7 mouse cellular contexts compared by ENCODE assay signal in the genomic region with DNA sequence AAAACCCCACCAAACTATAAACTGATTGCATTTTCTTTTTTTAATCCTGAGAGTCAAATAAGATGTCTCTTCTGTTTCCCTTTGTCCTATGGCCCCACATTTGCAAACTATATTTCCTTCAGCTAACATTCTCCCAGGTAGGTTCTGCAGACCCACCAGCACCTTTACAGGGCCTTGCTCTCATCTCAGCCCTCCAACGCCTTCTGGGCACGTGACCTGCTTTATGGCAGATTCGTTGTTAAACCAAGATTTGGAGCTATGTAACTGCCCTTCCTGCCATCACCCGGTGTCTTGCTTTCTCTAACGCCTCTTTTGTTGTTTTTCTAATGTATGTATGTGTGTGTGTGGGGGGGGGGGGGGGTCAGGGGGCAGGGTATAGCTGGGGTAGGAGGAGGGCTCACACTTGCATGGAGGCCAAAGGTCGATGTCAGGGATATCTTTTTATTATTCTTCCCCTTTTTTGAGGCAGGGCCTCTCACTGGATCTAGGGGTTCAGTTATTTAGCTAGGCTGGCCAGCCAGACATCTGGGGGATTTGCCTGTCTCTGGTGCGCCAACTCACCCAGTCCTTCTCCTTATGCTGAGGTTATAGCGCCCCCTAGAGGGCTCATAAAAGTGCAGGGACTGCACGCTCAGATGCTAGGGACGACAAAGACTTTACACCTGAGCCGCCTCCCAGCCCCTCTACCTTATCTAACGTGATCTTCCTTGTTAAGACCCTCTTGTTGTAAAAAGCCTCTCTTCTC. TPM values are rescaled to one million over a fixed set of nuclear protein-coding genes. Genes with fewer than 3 reads are reported as not detected.
DNase-seq lines count a peak whose midpoint lies in the region; ATAC-seq and TF ChIP-seq lines count a peak whose summit lies in the region.

No protein-coding gene starts in this region.

- H3K27me3 ChIP-seq in ES-Bruce4 (ENCODE audit: control insufficient read depth, insufficient read depth, low read length, poor library complexity, severe bottlenecking): no peaks in the 10 kb centered on the region
- H3K27me3 ChIP-seq in forebrain, embryonic 16.5 days (replicated peaks; ENCODE audit: control insufficient read depth, insufficient read depth, low read length): no peaks in the 10 kb centered on the region
- H3K27me3 ChIP-seq in intestine, embryonic 16.5 days (replicated peaks; ENCODE audit: control insufficient read depth, insufficient read depth, low read length): no peaks in the 10 kb centered on the region
- no peaks in the 10 kb centered on the region for H3K27me3 ChIP-seq in neural tube, embryonic 13.5 days

- peak; percentile 48 for DNase-seq in T-cell, adult 2 months (ENCODE audit: low spot score)
- peak; percentile 43 to 47 for DNase-seq in lung, adult 18-20 months
- DNase-seq in thymus, postnatal 14 days: peak; percentile 92

- no peak overlapping the region for H3K9ac ChIP-seq in ES-Bruce4 (ENCODE audit: low read depth, poor library complexity, severe bottlenecking)
- no peak overlapping the region for H3K9ac ChIP-seq in forebrain, embryonic 16.5 days (replicated peaks; ENCODE audit: low read depth, low read length)
- no peak overlapping the region for H3K9ac ChIP-seq in intestine, embryonic 16.5 days (ENCODE audit: low read depth, low read length)
- 0 out of 2 replicates have a peak overlapping the region, but pooled peaks have one; percentile 17 for H3K9ac ChIP-seq in neural tube, embryonic 13.5 days

- no peaks in the 10 kb centered on the region for H3K36me3 ChIP-seq in ES-Bruce4 (ENCODE audit: control insufficient read depth, insufficient read depth, low read length, poor library complexity, severe bottlenecking)
- H3K36me3 ChIP-seq in forebrain, embryonic 16.5 days (ENCODE audit: control insufficient read depth, insufficient read depth): no peaks in the 10 kb centered on the region
- no peaks in the 10 kb centered on the region for H3K36me3 ChIP-seq in intestine, embryonic 16.5 days (ENCODE audit: control insufficient read depth, insufficient read depth, low read length)
- H3K36me3 ChIP-seq in neural tube, embryonic 13.5 days: no peaks in the 10 kb centered on the region

- H3K27ac ChIP-seq in ES-Bruce4 (ENCODE audit: insufficient read depth, low read length): no peak overlapping the region
- no peak overlapping the region for H3K27ac ChIP-seq in forebrain, embryonic 16.5 days (ENCODE audit: low read length)
- no peak overlapping the region for H3K27ac ChIP-seq in intestine, embryonic 16.5 days (ENCODE audit: low read length)
- H3K27ac ChIP-seq in neural tube, embryonic 13.5 days (replicated peaks): no peak overlapping the region

- no peak for TF ChIP-seq POLR2A in ES-Bruce4 (IDR thresholded peaks at IDR 0.05; ENCODE audit: insufficient read depth, low read length)

- H3K4me2 ChIP-seq in forebrain, embryonic 16.5 days (ENCODE audit: low read length): peak overlapping the region; percentile 32
- peak overlapping the region; percentile 11; the same call in 1 of the 2 replicates for H3K4me2 ChIP-seq in intestine, embryonic 16.5 days (ENCODE audit: low read depth, low read length)
- peak overlapping the region; percentile 41 for H3K4me2 ChIP-seq in neural tube, embryonic 13.5 days

- no peaks in the 10 kb centered on the region for H3K4me1 ChIP-seq in ES-Bruce4 (ENCODE audit: control insufficient read depth, insufficient read depth, low read length)
- peaks cover 4% of the 10 kb centered on the region; the same call in 1 of the 2 replicates for H3K4me1 ChIP-seq in forebrain, embryonic 16.5 days (replicated peaks; ENCODE audit: control insufficient read depth, insufficient read depth, low read length)
- no peaks in the 10 kb centered on the region for H3K4me1 ChIP-seq in intestine, embryonic 16.5 days (ENCODE audit: control insufficient read depth, insufficient read depth, low read length)
- peaks cover 7% of the 10 kb centered on the region for H3K4me1 ChIP-seq in neural tube, embryonic 13.5 days (replicated peaks)

- no peaks in the 10 kb centered on the region for H3K9me3 ChIP-seq in ES-Bruce4 (replicated peaks; ENCODE audit: control insufficient read depth, insufficient read depth, low read length, poor library complexity, severe bottlenecking)
- H3K9me3 ChIP-seq in forebrain, embryonic 16.5 days (ENCODE audit: control insufficient read depth, low read length): no peaks in the 10 kb centered on the region
- no peaks in the 10 kb centered on the region for H3K9me3 ChIP-seq in intestine, embryonic 16.5 days (ENCODE audit: control insufficient read depth, low read length)
- H3K9me3 ChIP-seq in neural tube, embryonic 13.5 days: no peaks in the 10 kb centered on the region

- no peak overlapping the region; the same call in 1 of the 2 replicates for H3K4me3 ChIP-seq in ES-Bruce4 (ENCODE audit: low read depth, low read length)
- H3K4me3 ChIP-seq in forebrain, embryonic 16.5 days (replicated peaks; ENCODE audit: low read length): peak overlapping the region; percentile 6; the same call in 1 of the 2 replicates
- no peak overlapping the region for H3K4me3 ChIP-seq in intestine, embryonic 16.5 days (ENCODE audit: low read length)
- H3K4me3 ChIP-seq in neural tube, embryonic 13.5 days: no peak overlapping the region

- peak; percentile 79 for TF ChIP-seq CTCF in ES-Bruce4 (IDR thresholded peaks at IDR 0.05; ENCODE audit: low read depth, low read length)

- no peak for TF ChIP-seq EP300 in ES-Bruce4 (IDR thresholded peaks at IDR 0.05; ENCODE audit: insufficient read depth, low read depth, low read length)

- ATAC-seq in forebrain, embryonic 16.5 days: peak; percentile 38; the same call in 1 of the 2 replicates
- no peak for ATAC-seq in intestine, embryonic 16.5 days
- ATAC-seq in neural tube, embryonic 13.5 days (ENCODE audit: low read depth): no peak; the same call in 1 of the 2 replicates

- 59% methylated on average over 12 of the region's 12 CpGs for WGBS in forebrain, embryonic 16.5 days
- WGBS in intestine, embryonic 16.5 days: 62% methylated on average over 12 of the region's 12 CpGs
- WGBS in neural tube, embryonic 13.5 days: 56% methylated on average over 12 of the region's 12 CpGs

RNA-seq across cellular contexts. Expression of gene Cd180, which starts 28.3 kb away (rescaled TPM):
- not detected in 2 replicates for polyA plus RNA-seq in ES-Bruce4 (2011; ENCODE audit: insufficient read depth, insufficient read length, low read depth, missing spikeins)
- 0.23 and 0.39 TPM in 2 replicates for polyA plus RNA-seq in forebrain, embryonic 16.5 days (2015; fragmentation: Nextera tagmentation; extraction: Ambion mirVana)
- 0.31 and 0.54 TPM in 2 replicates for polyA plus RNA-seq in intestine, embryonic 16.5 days (2015; fragmentation: Nextera tagmentation; extraction: Ambion mirVana)
- 0.88 and 1.2 TPM in 2 replicates for polyA plus RNA-seq in neural tube, embryonic 13.5 days (2015; fragmentation: Nextera tagmentation; extraction: Ambion mirVana)
